Mouse (Mus musculus) embryo, embryonic 11.5 days (tissue): ENCODE data around the gene Tmem35b.
A peak's percentile ranks its signal among the peaks of the same experiment; 100 is the strongest.
"Not testable (repeated sequence)": the region's sequence is repeated elsewhere in the genome, so short reads cannot be mapped to it uniquely, and the experiment has no call there.

Experiments
- DNase-seq: peaks from one replicate; pipeline ENCODE4 v3.0.0-alpha.2; 2012; ENCODE audit warnings: low read depth, low spot score

Gene Tmem35b

DNA sequence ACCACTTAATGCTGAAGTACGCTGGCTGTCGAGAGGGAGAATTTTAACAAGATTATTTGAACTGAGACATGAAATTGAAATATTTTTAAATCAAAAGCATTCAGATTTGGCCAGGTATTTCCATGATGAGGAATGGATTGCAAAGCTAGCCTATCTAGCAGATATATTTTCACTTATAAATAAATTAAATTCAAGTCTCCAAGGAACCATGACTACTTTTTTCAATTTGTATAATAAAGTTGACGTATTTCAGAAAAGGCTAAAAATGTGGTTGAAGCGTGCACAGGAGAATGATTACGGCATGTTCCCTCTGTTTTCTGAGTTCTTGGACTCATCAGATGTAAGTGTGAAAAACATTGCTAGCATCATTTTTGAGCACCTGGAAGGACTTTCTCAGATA is at the start of gene Tmem35b:
Gene Tmem35b, plus strand, starts transcription at position 301 of the 400 bp plus-strand sequence.
- no peak for DNase-seq

DNA sequence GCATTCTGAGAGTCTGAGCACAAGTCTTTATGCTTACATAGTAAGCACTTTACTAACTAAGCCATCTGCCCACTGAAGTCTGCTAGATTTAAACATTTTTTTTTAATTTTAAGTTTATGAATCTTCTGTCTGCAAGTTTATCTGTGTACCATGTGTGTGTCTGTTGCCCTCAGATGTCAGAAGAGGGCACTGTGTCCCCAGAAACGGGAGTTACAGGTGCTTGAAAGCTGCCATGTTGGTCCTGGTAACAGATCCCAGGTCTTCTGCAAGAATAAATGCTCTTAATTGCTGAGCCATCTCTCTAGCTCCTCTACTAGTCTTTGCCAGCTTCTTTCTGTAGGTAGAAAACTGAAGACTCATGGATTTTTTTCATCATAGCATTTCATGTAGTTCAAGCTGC is 48.6 kb upstream of the Tmem35b start:
- DNase-seq = no peak

GRCm38 (mm10) chr4:127076875-127077548 is 46.5 kb upstream of the Tmem35b start, which contains the start of gene Zmym6:
TSS of gene Zmym6 (plus strand) at chr4:127077383.
- peak; percentile 93 for DNase-seq

GRCm38 (mm10) chr4:127080806-127081205 is 42.7 kb upstream of the Tmem35b start:
- no peak for DNase-seq

GRCm38 (mm10) chr4:127083131-127083530 is 40.4 kb upstream of the Tmem35b start:
- DNase-seq = no peak

- no peak for DNase-seq
These were observed 37.7 kb upstream of the Tmem35b start for GRCm38 (mm10) chr4:127085761-127086160.

DNA sequence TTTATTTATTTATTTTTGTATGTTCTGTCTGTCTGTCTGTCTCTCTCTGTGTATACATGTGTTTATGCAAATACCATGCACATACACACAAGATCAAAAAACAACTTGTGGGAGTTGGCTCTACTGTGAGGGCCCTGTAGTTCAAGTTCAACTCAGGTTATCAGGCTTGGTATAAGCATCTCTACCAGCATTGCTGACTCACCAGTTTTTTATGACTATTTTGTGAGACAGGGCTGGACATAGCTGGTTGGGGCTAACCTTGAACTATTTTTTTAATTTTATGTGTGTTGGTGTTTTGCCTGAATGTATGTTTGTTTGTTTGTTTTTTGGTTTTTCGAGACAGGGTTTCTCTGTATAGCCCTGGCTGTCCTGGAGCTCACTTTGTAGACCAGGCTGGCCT is 32.3 kb upstream of the Tmem35b start:
- no peak for DNase-seq

- DNase-seq = no peak
These were observed 28.4 kb upstream of the Tmem35b start for GRCm38 (mm10) chr4:127095090-127095489.

GRCm38 (mm10) chr4:127099552-127099951 is 23.9 kb upstream of the Tmem35b start:
- DNase-seq = not testable (repeated sequence)

DNA sequence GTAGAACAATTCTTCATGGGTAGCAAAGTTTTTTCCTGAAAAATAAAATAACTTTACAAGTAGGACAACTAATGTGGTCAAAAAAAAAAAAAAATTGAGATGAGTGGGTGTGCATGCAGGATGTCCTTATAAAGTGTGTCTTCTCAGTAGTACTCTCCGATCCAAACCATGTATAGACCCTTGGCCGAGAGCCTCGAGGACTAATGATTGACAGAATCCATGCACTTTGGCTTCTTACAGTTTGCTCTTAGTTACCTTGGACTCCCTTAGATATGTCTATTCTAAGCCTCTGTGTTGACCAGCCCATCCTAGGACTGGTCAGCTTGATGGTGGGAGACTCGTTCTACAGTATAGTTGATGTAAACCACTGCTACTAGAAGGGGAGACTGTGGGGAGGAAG is 15.9 kb upstream of the Tmem35b start:
- no peak for DNase-seq

GRCm38 (mm10) chr4:127110570-127110969 is 12.9 kb upstream of the Tmem35b start:
- no peak for DNase-seq

DNA sequence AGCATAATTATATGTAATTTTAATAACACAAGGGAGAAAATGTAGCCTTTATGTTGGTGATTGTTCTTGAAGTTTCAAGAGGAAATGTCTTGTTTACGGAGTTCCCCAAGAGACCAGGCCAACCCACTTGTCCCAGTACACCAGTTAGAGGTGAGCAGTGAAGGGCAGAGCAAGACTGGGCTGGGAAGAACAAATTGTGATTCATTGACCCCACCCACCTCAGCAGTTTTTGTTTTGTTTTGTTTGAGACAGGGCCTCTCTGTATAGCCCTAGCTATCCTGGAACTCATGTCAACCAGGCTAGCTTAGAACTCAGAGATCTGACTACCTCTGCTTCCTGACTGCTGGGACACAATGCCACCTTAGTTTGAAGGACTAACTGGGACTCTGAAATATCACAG is 840 bp downstream of the Tmem35b start:
- DNase-seq = no peak

GRCm38 (mm10) chr4:127125834-127126463 is 2.5 kb downstream of the Tmem35b start:
- DNase-seq = peak; percentile 79

DNA sequence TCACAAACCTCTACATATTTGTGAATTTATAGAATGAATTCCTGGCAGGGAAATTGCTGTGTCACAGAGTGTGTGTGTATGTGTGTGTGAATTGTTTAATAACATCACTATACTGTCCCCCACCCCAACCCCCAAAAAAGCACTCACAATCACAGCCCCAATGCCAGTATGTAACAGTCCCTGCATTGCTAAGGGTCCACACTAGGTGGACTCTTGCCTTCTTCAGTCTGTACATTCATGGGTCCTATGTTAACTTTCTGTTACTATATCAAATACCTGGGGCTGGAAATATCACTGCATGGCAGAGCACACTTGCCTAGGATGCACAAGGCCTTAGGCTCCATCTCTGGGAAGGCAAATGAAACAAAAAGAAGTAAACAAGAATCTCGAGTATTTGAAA is 11.2 kb downstream of the Tmem35b start:
- DNase-seq = no peak

- DNase-seq = no peak
These were observed 14.1 kb downstream of the Tmem35b start for GRCm38 (mm10) chr4:127137591-127137990.

DNA sequence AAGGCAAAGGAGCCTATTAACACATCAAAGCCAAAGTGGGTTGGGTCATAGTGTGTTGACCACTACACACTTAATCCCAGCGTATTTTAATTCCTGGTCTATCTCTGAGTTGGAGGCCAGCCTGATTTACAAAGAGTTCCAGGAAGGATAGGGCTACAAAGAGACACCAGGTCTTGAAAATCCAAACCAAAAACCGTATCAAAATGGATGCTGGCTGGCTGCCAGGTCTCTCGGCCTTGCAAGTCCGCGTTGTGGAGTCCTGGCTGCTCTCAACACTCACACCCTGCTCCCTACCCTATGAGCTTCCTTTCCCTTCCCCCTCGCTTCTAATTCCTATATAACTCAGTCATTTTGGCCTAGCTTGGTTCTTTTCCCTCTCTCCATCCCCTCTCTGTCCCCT is 15.0 kb downstream of the Tmem35b start:
- no peak for DNase-seq

GRCm38 (mm10) chr4:127150031-127150430 is 26.5 kb downstream of the Tmem35b start:
- no peak for DNase-seq

GRCm38 (mm10) chr4:127153345-127153744 is 29.9 kb downstream of the Tmem35b start:
- DNase-seq = no peak

- no peak for DNase-seq
These were observed 32.3 kb downstream of the Tmem35b start for GRCm38 (mm10) chr4:127155757-127156156.

DNA sequence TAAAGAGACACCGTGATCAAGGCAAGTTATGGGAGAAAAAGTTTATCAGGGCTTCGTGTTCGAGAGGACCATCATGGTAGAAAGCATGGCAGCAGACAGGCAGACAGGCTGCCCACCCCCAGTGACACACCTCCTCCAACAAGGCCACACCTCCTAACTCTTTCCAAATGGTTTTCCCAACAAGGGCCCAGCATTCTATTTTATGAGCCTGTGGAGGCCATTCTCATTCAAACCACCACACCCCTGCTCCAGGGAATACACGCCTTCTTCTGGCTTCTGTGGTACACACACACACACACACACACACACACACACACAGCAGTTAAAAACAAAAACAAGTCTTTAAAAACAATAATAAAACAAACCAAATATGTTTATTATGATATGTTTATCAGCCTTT is 34.3 kb downstream of the Tmem35b start:
- no peak for DNase-seq

- DNase-seq = no peak
These were observed 40.4 kb downstream of the Tmem35b start for GRCm38 (mm10) chr4:127163926-127164325.

GRCm38 (mm10) chr4:127167096-127167495 is 43.6 kb downstream of the Tmem35b start:
- no peak for DNase-seq

DNA sequence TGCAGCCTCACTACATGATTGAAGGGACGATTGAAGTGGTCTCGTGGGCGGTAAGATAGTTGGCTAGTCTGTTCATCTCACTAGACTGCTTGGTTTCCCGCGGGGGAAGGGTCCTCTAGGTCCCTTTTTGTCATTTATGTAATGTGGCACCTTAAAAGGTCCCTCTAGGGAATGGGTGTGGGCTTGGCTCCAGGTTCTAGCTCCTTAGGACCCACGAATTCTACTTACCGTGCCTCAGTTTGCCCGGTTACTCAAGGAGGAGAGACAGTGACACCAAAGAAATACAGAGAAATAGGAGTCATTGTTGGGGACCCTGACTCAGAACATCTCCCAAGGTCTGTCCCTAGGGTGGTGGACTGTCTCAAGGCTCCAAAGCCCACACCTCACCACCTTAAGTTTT is 44.2 kb downstream of the Tmem35b start:
- DNase-seq = peak; percentile 3
